Mouse (Mus musculus): ENCODE data around the gene Lamp1. TPM values are rescaled to one million over a fixed set of nuclear protein-coding genes. Genes with fewer than 3 reads are reported as not detected.

The Lamp1 gene
- polyA plus RNA-seq, 1 experiment from 2014 or later: 292 TPM

GRCm38 (mm10) chr8:13208627-13209355 is 49.8 kb downstream of the Lamp1 start:
- H3K4me2 ChIP-seq (ENCODE audit: low read length): no peak overlapping the region
- no peak overlapping the region for H3K4me3 ChIP-seq (replicated peaks; ENCODE audit: low read depth, low read length)
- 49% methylated on average over 6 of the region's 6 CpGs for WGBS
- no peaks in the 10 kb centered on the region for H3K27me3 ChIP-seq (ENCODE audit: control insufficient read depth, insufficient read depth, low read length)
- no peaks in the 10 kb centered on the region for H3K9me3 ChIP-seq (ENCODE audit: control insufficient read depth, low read length)
- no peak overlapping the region for H3K9ac ChIP-seq (replicated peaks; ENCODE audit: low read length)
- H3K27ac ChIP-seq (replicated peaks; ENCODE audit: low read depth, low read length): no peak overlapping the region
- ATAC-seq (ENCODE audit: low FRiP score, low TSS enrichment) (no peak), DNase-seq (no peak)
- H3K36me3 ChIP-seq (ENCODE audit: control insufficient read depth, insufficient read depth, low read length): no peaks in the 10 kb centered on the region
- H3K4me1 ChIP-seq (ENCODE audit: control insufficient read depth, insufficient read depth, low read length): no peaks in the 10 kb centered on the region

- Histone ChIP-seq H3K4me3 (replicated peaks; ENCODE audit: low read depth, low read length) (no peak overlapping the region), H3K4me1 (ENCODE audit: control insufficient read depth, insufficient read depth, low read length) (no peaks in the 10 kb centered on the region), H3K27ac (replicated peaks; ENCODE audit: low read depth, low read length) (no peak overlapping the region), H3K4me2 (ENCODE audit: low read length) (no peak overlapping the region), H3K36me3 (ENCODE audit: control insufficient read depth, insufficient read depth, low read length) (no peaks in the 10 kb centered on the region), H3K9ac (replicated peaks; ENCODE audit: low read length) (no peak overlapping the region), H3K9me3 (ENCODE audit: control insufficient read depth, low read length) (no peaks in the 10 kb centered on the region), H3K27me3 (ENCODE audit: control insufficient read depth, insufficient read depth, low read length) (no peaks in the 10 kb centered on the region)
- WGBS: 60% methylated on average over 1 of the region's 1 CpGs
- ATAC-seq (ENCODE audit: low FRiP score, low TSS enrichment) (no peak), DNase-seq (no peak)
These were observed 50.8 kb downstream of the Lamp1 start for GRCm38 (mm10) chr8:13209770-13210169.

GRCm38 (mm10) chr8:13213479-13214268 is 54.7 kb downstream of the Lamp1 start:
- H3K9me3 ChIP-seq (ENCODE audit: control insufficient read depth, low read length): no peaks in the 10 kb centered on the region
- ATAC-seq (ENCODE audit: low FRiP score, low TSS enrichment) (peak; percentile 76; the same call in 1 of the 2 replicates), DNase-seq (peak; percentile 91)
- H3K4me2 ChIP-seq (ENCODE audit: low read length): peak overlapping the region; percentile 41
- no peak overlapping the region for H3K9ac ChIP-seq (replicated peaks; ENCODE audit: low read length)
- no peak overlapping the region for H3K4me3 ChIP-seq (replicated peaks; ENCODE audit: low read depth, low read length)
- no peak overlapping the region for H3K27ac ChIP-seq (replicated peaks; ENCODE audit: low read depth, low read length)
- no peaks in the 10 kb centered on the region for H3K27me3 ChIP-seq (ENCODE audit: control insufficient read depth, insufficient read depth, low read length)
- no peaks in the 10 kb centered on the region for H3K36me3 ChIP-seq (ENCODE audit: control insufficient read depth, insufficient read depth, low read length)
- no peaks in the 10 kb centered on the region for H3K4me1 ChIP-seq (ENCODE audit: control insufficient read depth, insufficient read depth, low read length)
- 29% methylated on average over 10 of the region's 10 CpGs for WGBS

GRCm38 (mm10) chr8:13216386-13216785 is 57.4 kb downstream of the Lamp1 start:
- Histone ChIP-seq H3K27me3 (ENCODE audit: control insufficient read depth, insufficient read depth, low read length) (no peaks in the 10 kb centered on the region), H3K9ac (replicated peaks; ENCODE audit: low read length) (no peak overlapping the region), H3K9me3 (ENCODE audit: control insufficient read depth, low read length) (no peaks in the 10 kb centered on the region), H3K4me1 (ENCODE audit: control insufficient read depth, insufficient read depth, low read length) (no peaks in the 10 kb centered on the region), H3K27ac (replicated peaks; ENCODE audit: low read depth, low read length) (0 out of 2 replicates have a peak overlapping the region, but pooled peaks have one; percentile 6), H3K4me3 (replicated peaks; ENCODE audit: low read depth, low read length) (no peak overlapping the region), H3K36me3 (ENCODE audit: control insufficient read depth, insufficient read depth, low read length) (no peaks in the 10 kb centered on the region), H3K4me2 (ENCODE audit: low read length) (no peak overlapping the region)
- ATAC-seq (ENCODE audit: low FRiP score, low TSS enrichment) (no peak), DNase-seq (no peak)
- 78% methylated on average over 8 of the region's 8 CpGs for WGBS

- Histone ChIP-seq H3K9ac (replicated peaks; ENCODE audit: low read length) (no peak overlapping the region), H3K4me2 (ENCODE audit: low read length) (no peak overlapping the region), H3K4me1 (ENCODE audit: control insufficient read depth, insufficient read depth, low read length) (no peaks in the 10 kb centered on the region), H3K4me3 (replicated peaks; ENCODE audit: low read depth, low read length) (no peak overlapping the region), H3K9me3 (ENCODE audit: control insufficient read depth, low read length) (no peaks in the 10 kb centered on the region), H3K36me3 (ENCODE audit: control insufficient read depth, insufficient read depth, low read length) (no peaks in the 10 kb centered on the region), H3K27me3 (ENCODE audit: control insufficient read depth, insufficient read depth, low read length) (no peaks in the 10 kb centered on the region), H3K27ac (replicated peaks; ENCODE audit: low read depth, low read length) (no peak overlapping the region)
- ATAC-seq (ENCODE audit: low FRiP score, low TSS enrichment): no peak
- no peak for DNase-seq
- 68% methylated on average over 5 of the region's 5 CpGs for WGBS
These were observed 58.1 kb downstream of the Lamp1 start for GRCm38 (mm10) chr8:13217093-13217492.

GRCm38 (mm10) chr8:13217986-13218385 is 59.0 kb downstream of the Lamp1 start:
- no peaks in the 10 kb centered on the region for H3K4me1 ChIP-seq (ENCODE audit: control insufficient read depth, insufficient read depth, low read length)
- H3K4me2 ChIP-seq (ENCODE audit: low read length): no peak overlapping the region
- no peak overlapping the region for H3K9ac ChIP-seq (replicated peaks; ENCODE audit: low read length)
- DNase-seq (no peak), ATAC-seq (ENCODE audit: low FRiP score, low TSS enrichment) (no peak)
- no peaks in the 10 kb centered on the region for H3K27me3 ChIP-seq (ENCODE audit: control insufficient read depth, insufficient read depth, low read length)
- no peak overlapping the region for H3K4me3 ChIP-seq (replicated peaks; ENCODE audit: low read depth, low read length)
- H3K36me3 ChIP-seq (ENCODE audit: control insufficient read depth, insufficient read depth, low read length): no peaks in the 10 kb centered on the region
- no peak overlapping the region for H3K27ac ChIP-seq (replicated peaks; ENCODE audit: low read depth, low read length)
- no peaks in the 10 kb centered on the region for H3K9me3 ChIP-seq (ENCODE audit: control insufficient read depth, low read length)

- H3K4me1 ChIP-seq (ENCODE audit: control insufficient read depth, insufficient read depth, low read length): no peaks in the 10 kb centered on the region
- 87% methylated on average over 4 of the region's 4 CpGs for WGBS
- no peak for ATAC-seq (ENCODE audit: low FRiP score, low TSS enrichment)
- no peak overlapping the region for H3K4me3 ChIP-seq (replicated peaks; ENCODE audit: low read depth, low read length)
- DNase-seq: no peak
- H3K9me3 ChIP-seq (ENCODE audit: control insufficient read depth, low read length): no peaks in the 10 kb centered on the region
- H3K27me3 ChIP-seq (ENCODE audit: control insufficient read depth, insufficient read depth, low read length): no peaks in the 10 kb centered on the region
- no peak overlapping the region for H3K4me2 ChIP-seq (ENCODE audit: low read length)
- H3K36me3 ChIP-seq (ENCODE audit: control insufficient read depth, insufficient read depth, low read length): no peaks in the 10 kb centered on the region
- no peak overlapping the region for H3K27ac ChIP-seq (replicated peaks; ENCODE audit: low read depth, low read length)
- H3K9ac ChIP-seq (replicated peaks; ENCODE audit: low read length): no peak overlapping the region
These were observed 59.5 kb downstream of the Lamp1 start for GRCm38 (mm10) chr8:13218441-13218840.

GRCm38 (mm10) chr8:13224426-13224825 is 65.5 kb downstream of the Lamp1 start:
- no peaks in the 10 kb centered on the region for H3K27me3 ChIP-seq (ENCODE audit: control insufficient read depth, insufficient read depth, low read length)
- H3K36me3 ChIP-seq (ENCODE audit: control insufficient read depth, insufficient read depth, low read length): no peaks in the 10 kb centered on the region
- H3K27ac ChIP-seq (replicated peaks; ENCODE audit: low read depth, low read length): no peak overlapping the region
- H3K9me3 ChIP-seq (ENCODE audit: control insufficient read depth, low read length): no peaks in the 10 kb centered on the region
- ATAC-seq (ENCODE audit: low FRiP score, low TSS enrichment): no peak
- no peak overlapping the region for H3K4me3 ChIP-seq (replicated peaks; ENCODE audit: low read depth, low read length)
- no peak overlapping the region for H3K4me2 ChIP-seq (ENCODE audit: low read length)
- 85% methylated on average over 9 of the region's 9 CpGs for WGBS
- no peak for DNase-seq
- no peak overlapping the region for H3K9ac ChIP-seq (replicated peaks; ENCODE audit: low read length)
- H3K4me1 ChIP-seq (ENCODE audit: control insufficient read depth, insufficient read depth, low read length): 0 out of 2 replicates have a peak, but pooled peaks cover 8% of the 10 kb centered on the region

Data from midbrain, embryonic 14.5 days (tissue).